Mouse (Mus musculus): ENCODE results near the gene Ddit4. TPM values are rescaled to one million over a fixed set of nuclear protein-coding genes. Genes with fewer than 3 reads are reported as not detected.
A peak's percentile ranks its signal among the peaks of the same experiment; 100 is the strongest.

Gene Ddit4
- polyA plus RNA-seq, 1 experiment from 2014 or later: 90.7 TPM

GRCm38 (mm10) chr10:59934039-59934438 is 17.6 kb downstream of the Ddit4 start:
- no peak overlapping the region for H3K9ac ChIP-seq (replicated peaks)
- H3K4me2 ChIP-seq: no peak overlapping the region
- no peaks in the 10 kb centered on the region for H3K9me3 ChIP-seq
- WGBS: 33% methylated on average over 3 of the region's 3 CpGs
- H3K27me3 ChIP-seq: no peaks in the 10 kb centered on the region
- no peak overlapping the region for H3K4me3 ChIP-seq (replicated peaks)
- no peaks in the 10 kb centered on the region for H3K36me3 ChIP-seq
- H3K4me1 ChIP-seq (replicated peaks): peaks cover 16% of the 10 kb centered on the region
- no peak overlapping the region for H3K27ac ChIP-seq
- no peak for ATAC-seq (ENCODE audit: insufficient number of reproducible peaks, insufficient read depth, low FRiP score, low TSS enrichment, low read depth)

- no peaks in the 10 kb centered on the region for H3K36me3 ChIP-seq
- no peak overlapping the region for H3K9ac ChIP-seq (replicated peaks)
- WGBS: 83% methylated on average over 6 of the region's 6 CpGs
- no peak overlapping the region for H3K4me2 ChIP-seq
- no peak for ATAC-seq (ENCODE audit: insufficient number of reproducible peaks, insufficient read depth, low FRiP score, low TSS enrichment, low read depth)
- peaks cover 16% of the 10 kb centered on the region for H3K4me1 ChIP-seq (replicated peaks)
- H3K27me3 ChIP-seq: no peaks in the 10 kb centered on the region
- no peak overlapping the region for H3K4me3 ChIP-seq (replicated peaks)
- no peaks in the 10 kb centered on the region for H3K9me3 ChIP-seq
- H3K27ac ChIP-seq: no peak overlapping the region
Measured at GRCm38 (mm10) chr10:59932521-59932920, 19.1 kb downstream of the Ddit4 start.

GRCm38 (mm10) chr10:59930996-59931395 is 20.6 kb downstream of the Ddit4 start:
- Histone ChIP-seq H3K27ac (peak overlapping the region; percentile 78), H3K4me2 (peak overlapping the region; percentile 42), H3K9me3 (no peaks in the 10 kb centered on the region), H3K4me1 (replicated peaks) (peaks cover 12% of the 10 kb centered on the region), H3K36me3 (no peaks in the 10 kb centered on the region), H3K27me3 (no peaks in the 10 kb centered on the region), H3K4me3 (replicated peaks) (no peak overlapping the region), H3K9ac (replicated peaks) (no peak overlapping the region; the same call in 1 of the 2 replicates)
- WGBS: 24% methylated on average over 10 of the region's 10 CpGs
- ATAC-seq (ENCODE audit: insufficient number of reproducible peaks, insufficient read depth, low FRiP score, low TSS enrichment, low read depth): peak; percentile 84

GRCm38 (mm10) chr10:59929205-59929604 is 22.4 kb downstream of the Ddit4 start:
- Histone ChIP-seq H3K4me3 (replicated peaks) (no peak overlapping the region), H3K9ac (replicated peaks) (no peak overlapping the region), H3K27me3 (no peaks in the 10 kb centered on the region), H3K4me2 (no peak overlapping the region), H3K4me1 (replicated peaks) (peaks cover 13% of the 10 kb centered on the region), H3K36me3 (no peaks in the 10 kb centered on the region), H3K9me3 (no peaks in the 10 kb centered on the region), H3K27ac (no peak overlapping the region)
- WGBS: 91% methylated on average over 7 of the region's 7 CpGs
- ATAC-seq (ENCODE audit: insufficient number of reproducible peaks, insufficient read depth, low FRiP score, low TSS enrichment, low read depth): no peak

GRCm38 (mm10) chr10:59924305-59924704 is 27.3 kb downstream of the Ddit4 start:
- no peak overlapping the region for H3K9ac ChIP-seq (replicated peaks)
- no peak overlapping the region for H3K4me3 ChIP-seq (replicated peaks)
- ATAC-seq (ENCODE audit: insufficient number of reproducible peaks, insufficient read depth, low FRiP score, low TSS enrichment, low read depth): no peak
- no peaks in the 10 kb centered on the region for H3K36me3 ChIP-seq
- WGBS: 29% methylated on average over 3 of the region's 3 CpGs
- H3K27ac ChIP-seq: 0 out of 2 replicates have a peak overlapping the region, but pooled peaks have one; percentile 8
- no peaks in the 10 kb centered on the region for H3K27me3 ChIP-seq
- H3K9me3 ChIP-seq: no peaks in the 10 kb centered on the region
- peaks cover 34% of the 10 kb centered on the region for H3K4me1 ChIP-seq (replicated peaks)
- H3K4me2 ChIP-seq: no peak overlapping the region

GRCm38 (mm10) chr10:59923493-59923892 is 28.1 kb downstream of the Ddit4 start:
- peaks cover 37% of the 10 kb centered on the region for H3K4me1 ChIP-seq (replicated peaks)
- H3K4me2 ChIP-seq: no peak overlapping the region
- no peak overlapping the region for H3K4me3 ChIP-seq (replicated peaks)
- H3K27me3 ChIP-seq: no peaks in the 10 kb centered on the region
- H3K27ac ChIP-seq: no peak overlapping the region
- H3K9me3 ChIP-seq: no peaks in the 10 kb centered on the region
- WGBS: 84% methylated on average over 2 of the region's 2 CpGs
- H3K36me3 ChIP-seq: no peaks in the 10 kb centered on the region
- H3K9ac ChIP-seq (replicated peaks): no peak overlapping the region
- ATAC-seq (ENCODE audit: insufficient number of reproducible peaks, insufficient read depth, low FRiP score, low TSS enrichment, low read depth): no peak

- Histone ChIP-seq H3K4me1 (replicated peaks) (peaks cover 49% of the 10 kb centered on the region), H3K9me3 (no peaks in the 10 kb centered on the region), H3K36me3 (no peaks in the 10 kb centered on the region), H3K4me2 (peak overlapping the region; percentile 66), H3K27ac (peak overlapping the region; percentile 95), H3K4me3 (replicated peaks) (peak overlapping the region; percentile 31), H3K9ac (replicated peaks) (0 out of 2 replicates have a peak overlapping the region, but pooled peaks have one; percentile 5), H3K27me3 (no peaks in the 10 kb centered on the region)
- 3% methylated on average over 33 of the region's 33 CpGs for WGBS
- peak; percentile 41 for ATAC-seq (ENCODE audit: insufficient number of reproducible peaks, insufficient read depth, low FRiP score, low TSS enrichment, low read depth)
Measured at GRCm38 (mm10) chr10:59920810-59921681, 30.6 kb downstream of the Ddit4 start.

GRCm38 (mm10) chr10:59920485-59920809 is 31.2 kb downstream of the Ddit4 start:
- no peaks in the 10 kb centered on the region for H3K36me3 ChIP-seq
- H3K9ac ChIP-seq (replicated peaks): no peak overlapping the region; the same call in 1 of the 2 replicates
- H3K9me3 ChIP-seq: no peaks in the 10 kb centered on the region
- H3K27ac ChIP-seq: peak overlapping the region; percentile 95
- H3K27me3 ChIP-seq: no peaks in the 10 kb centered on the region
- peak overlapping the region; percentile 31 for H3K4me3 ChIP-seq (replicated peaks)
- 8% methylated on average over 7 of the region's 7 CpGs for WGBS
- peak overlapping the region; percentile 66 for H3K4me2 ChIP-seq
- peaks cover 55% of the 10 kb centered on the region for H3K4me1 ChIP-seq (replicated peaks)
- ATAC-seq (ENCODE audit: insufficient number of reproducible peaks, insufficient read depth, low FRiP score, low TSS enrichment, low read depth): peak; percentile 33

- no peak for ATAC-seq (ENCODE audit: insufficient number of reproducible peaks, insufficient read depth, low FRiP score, low TSS enrichment, low read depth)
- WGBS: 27% methylated on average over 15 of the region's 15 CpGs
- peak overlapping the region; percentile 95 for H3K27ac ChIP-seq
- H3K4me1 ChIP-seq (replicated peaks): peaks cover 57% of the 10 kb centered on the region
- H3K27me3 ChIP-seq: no peaks in the 10 kb centered on the region
- H3K9me3 ChIP-seq: no peaks in the 10 kb centered on the region
- peak overlapping the region; percentile 66; the same call in 1 of the 2 replicates for H3K4me2 ChIP-seq
- H3K36me3 ChIP-seq: no peaks in the 10 kb centered on the region
- H3K4me3 ChIP-seq (replicated peaks): no peak overlapping the region
- no peak overlapping the region; the same call in 1 of the 2 replicates for H3K9ac ChIP-seq (replicated peaks)
Measured at GRCm38 (mm10) chr10:59919494-59920181, 32.0 kb downstream of the Ddit4 start.

GRCm38 (mm10) chr10:59918111-59918510 is 33.5 kb downstream of the Ddit4 start:
- no peaks in the 10 kb centered on the region for H3K27me3 ChIP-seq
- H3K36me3 ChIP-seq: no peaks in the 10 kb centered on the region
- ATAC-seq (ENCODE audit: insufficient number of reproducible peaks, insufficient read depth, low FRiP score, low TSS enrichment, low read depth): no peak
- H3K9ac ChIP-seq (replicated peaks): no peak overlapping the region
- no peak overlapping the region for H3K4me2 ChIP-seq
- WGBS: 93% methylated on average over 4 of the region's 4 CpGs
- peaks cover 51% of the 10 kb centered on the region for H3K4me1 ChIP-seq (replicated peaks)
- H3K27ac ChIP-seq: no peak overlapping the region
- no peaks in the 10 kb centered on the region for H3K9me3 ChIP-seq
- H3K4me3 ChIP-seq (replicated peaks): no peak overlapping the region

GRCm38 (mm10) chr10:59916649-59917048 is 35.0 kb downstream of the Ddit4 start:
- Histone ChIP-seq H3K36me3 (no peaks in the 10 kb centered on the region), H3K9me3 (no peaks in the 10 kb centered on the region), H3K9ac (replicated peaks) (peak overlapping the region; percentile 28), H3K4me1 (replicated peaks) (peaks cover 59% of the 10 kb centered on the region), H3K27me3 (no peaks in the 10 kb centered on the region), H3K4me2 (peak overlapping the region; percentile 61), H3K4me3 (replicated peaks) (peak overlapping the region; percentile 26), H3K27ac (peak overlapping the region; percentile 92)
- 2% methylated on average over 10 of the region's 10 CpGs for WGBS
- peak; percentile 87 for ATAC-seq (ENCODE audit: insufficient number of reproducible peaks, insufficient read depth, low FRiP score, low TSS enrichment, low read depth)

All from limb, embryonic 12.5 days (tissue).